Mouse (Mus musculus) hindbrain, embryonic 10.5 days (tissue): ENCODE measurements around the gene Thumpd2. TPM values are rescaled to one million over a fixed set of nuclear protein-coding genes. Genes with fewer than 3 reads are reported as not detected.
A peak's percentile ranks its signal among the peaks of the same experiment; 100 is the strongest.

Experiments
- DNase-seq: peaks from one replicate; pipeline ENCODE4 v3.0.0-alpha.2; 2017; ENCODE audit warnings: low spot score
- H3K27ac ChIP-seq: fragments of 300-500 bp; sonication (generic); 2 replicates; pipeline ENCODE4 v1.5.1; 2016; ENCODE audit warnings: mild to moderate bottlenecking, moderate library complexity
- H3K27me3 ChIP-seq: fragments of 300-500 bp; sonication (generic); 2 replicates; pipeline ENCODE4 v1.6.1; 2016; ENCODE audit warnings: mild to moderate bottlenecking; ENCODE audit not compliant: poor library complexity, insufficient read depth, severe bottlenecking
- H3K36me3 ChIP-seq: fragments of 300-500 bp; sonication (generic); 2 replicates; pipeline ENCODE4 v1.6.1; 2016; ENCODE audit warnings: mild to moderate bottlenecking, moderate library complexity
- H3K4me1 ChIP-seq: fragments of 300-500 bp; sonication (generic); replicated peaks from 2 replicates; pipeline ENCODE4 v1.6.1; 2016; ENCODE audit warnings: mild to moderate bottlenecking
- H3K4me3 ChIP-seq: fragments of 300-500 bp; sonication (generic); 2 replicates; pipeline ENCODE4 v1.5.1; 2016; ENCODE audit warnings: mild to moderate bottlenecking, moderate library complexity
- H3K9me3 ChIP-seq: fragments of 300-500 bp; sonication (generic); 2 replicates; pipeline ENCODE4 v1.6.1; 2016; ENCODE audit warnings: mild to moderate bottlenecking, moderate library complexity
- WGBS: fragments of 180-500 bp; shearing (Covaris S2); methylation state at CpG from one replicate; pipeline ENCODE4 v1.1.7; 2016; 5-methylcytosine and 5-hydroxymethylcytosine counted together
- polyA plus RNA-seq: library from polyadenylated mRNA; unstranded; fragments of >200 nt; fragmentation: Nextera tagmentation; extraction: Ambion mirVana; gene quantifications from 2 replicates; pipeline ENCODE4 v1.2.1, GENCODE M21; 2016

Gene Thumpd2
- polyA plus RNA-seq, 1 experiment from 2014 or later = 12.0 TPM

- Histone ChIP-seq H3K9me3 (no peaks in the 10 kb centered on the region), H3K27ac (peak overlapping the region; percentile 23; the same call in 1 of the 2 replicates), H3K4me1 (peaks cover 9% of the 10 kb centered on the region), H3K36me3 (no peaks in the 10 kb centered on the region), H3K27me3 (no peaks in the 10 kb centered on the region), H3K4me3 (no peak overlapping the region)
- 18% methylated on average over 8 of the region's 8 CpGs for WGBS
- peak; percentile 69 for DNase-seq
Observed at GRCm38 (mm10) chr17:80982412-80982787, 82.5 kb downstream of the Thumpd2 start.

- Histone ChIP-seq H3K36me3 (no peaks in the 10 kb centered on the region), H3K4me1 (peaks cover 9% of the 10 kb centered on the region), H3K4me3 (no peak overlapping the region), H3K27ac (peak overlapping the region; percentile 23; the same call in 1 of the 2 replicates), H3K27me3 (no peaks in the 10 kb centered on the region), H3K9me3 (no peaks in the 10 kb centered on the region)
- DNase-seq = no peak
- WGBS = 84% methylated on average over 12 of the region's 12 CpGs
Observed at GRCm38 (mm10) chr17:80981721-80982411, 83.0 kb downstream of the Thumpd2 start.

DNA sequence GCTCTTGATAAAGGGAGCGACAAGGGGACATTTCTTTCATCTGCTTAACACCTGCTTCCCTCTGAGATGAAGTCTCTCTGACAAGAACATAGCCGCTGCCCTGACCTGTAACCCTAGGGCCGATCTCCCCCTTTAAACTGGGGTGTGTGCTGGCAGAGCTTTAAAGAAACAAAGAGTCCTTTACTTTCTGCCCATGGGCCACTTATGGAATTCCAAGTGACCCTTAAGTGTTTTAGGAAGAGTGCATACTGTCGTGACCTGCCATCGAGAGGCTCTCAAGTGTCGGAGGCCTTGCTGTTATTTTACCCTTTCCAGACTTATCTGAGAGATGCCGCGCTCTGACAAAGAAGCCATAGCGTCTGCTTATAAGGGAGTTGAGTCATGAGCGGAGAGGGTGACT lies 84.8 kb downstream of the Thumpd2 start:
- no peak overlapping the region for H3K4me3 ChIP-seq
- peaks cover 9% of the 10 kb centered on the region for H3K4me1 ChIP-seq
- no peaks in the 10 kb centered on the region for H3K9me3 ChIP-seq
- H3K36me3 ChIP-seq = no peaks in the 10 kb centered on the region
- H3K27ac ChIP-seq = no peak overlapping the region
- WGBS = 70% methylated on average over 10 of the region's 10 CpGs
- DNase-seq = no peak
- no peaks in the 10 kb centered on the region for H3K27me3 ChIP-seq

DNA sequence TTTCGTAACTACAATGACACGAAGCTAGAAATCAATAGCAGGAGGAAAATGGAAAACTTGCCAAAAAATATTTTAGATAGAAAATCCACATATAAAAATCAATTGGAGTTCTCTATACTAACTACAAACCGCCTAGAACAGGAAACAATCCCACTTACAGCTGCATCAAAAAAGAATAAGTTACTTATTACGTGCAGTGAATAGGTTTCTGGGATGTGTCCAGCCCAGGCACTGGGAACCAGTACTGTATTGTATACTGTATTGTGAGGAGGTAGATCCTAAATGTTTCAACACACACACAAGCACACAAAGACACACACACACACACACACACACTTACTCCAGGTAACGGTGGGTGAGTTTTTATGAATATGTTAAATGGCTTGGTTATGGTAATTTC lies 87.6 kb downstream of the Thumpd2 start:
- Histone ChIP-seq H3K9me3 (no peaks in the 10 kb centered on the region), H3K36me3 (no peaks in the 10 kb centered on the region), H3K4me1 (peaks cover 8% of the 10 kb centered on the region), H3K27ac (no peak overlapping the region), H3K4me3 (no peak overlapping the region), H3K27me3 (no peaks in the 10 kb centered on the region)
- 91% methylated on average over 5 of the region's 5 CpGs for WGBS
- DNase-seq = no peak

Other genes with a start within 250 kb of the Thumpd2 start
- gene Tmem178, start 120.5 kb downstream of the Thumpd2 start, polyA plus RNA-seq = 4.5 and 13.0 TPM in 2 replicates